Mouse (Mus musculus) neural tube, embryonic 10.5 days (tissue): Measurements from ENCODE around the gene Dync1li1.
"Not testable (repeated sequence)": the region's sequence is repeated elsewhere in the genome, so short reads cannot be mapped to it uniquely, and the experiment has no call there.

Experiments used
- DNase-seq: peaks from one replicate; pipeline ENCODE4 v3.0.0-alpha.2; 2017; ENCODE audit warnings: low spot score; ENCODE audit errors: extremely low spot score

Gene Dync1li1

DNA sequence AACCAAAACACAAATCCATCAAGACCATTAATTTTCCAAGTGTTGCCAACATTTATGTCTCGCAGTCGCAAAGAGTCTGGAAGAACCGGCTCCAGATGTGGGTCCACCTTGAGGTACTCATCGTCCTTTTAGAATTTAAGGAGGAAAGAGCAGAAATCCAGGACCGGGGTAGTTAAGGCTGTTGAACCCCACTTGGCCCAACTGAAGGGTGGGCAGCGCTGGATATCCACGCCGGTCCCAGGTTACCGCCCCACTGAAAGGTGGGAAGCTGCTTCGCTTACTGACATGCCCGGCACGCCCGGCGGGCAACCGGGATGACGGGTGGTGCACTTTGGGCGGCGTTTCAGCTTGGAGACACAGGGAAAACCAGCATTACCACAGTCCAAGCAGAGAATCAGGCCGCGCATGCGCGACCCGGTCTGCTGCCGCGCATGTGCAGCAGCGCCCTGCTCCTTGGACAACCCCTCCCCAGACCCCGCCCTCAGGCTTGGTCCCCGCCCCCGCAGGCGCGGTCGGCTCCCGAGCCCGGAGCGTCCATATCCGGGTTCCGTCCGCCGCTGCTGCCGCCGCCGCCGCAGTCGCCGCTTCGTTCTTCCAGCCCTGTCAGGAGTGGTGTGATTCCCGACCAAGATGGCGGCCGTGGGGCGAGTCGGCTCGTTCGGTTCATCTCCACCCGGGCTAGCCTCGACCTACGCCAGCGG is at the start of gene Dync1li1:
TSS of gene Dync1li1 (plus strand) at position 539 of the 701 bp plus-strand sequence.
- peak; percentile 98 for DNase-seq

DNA sequence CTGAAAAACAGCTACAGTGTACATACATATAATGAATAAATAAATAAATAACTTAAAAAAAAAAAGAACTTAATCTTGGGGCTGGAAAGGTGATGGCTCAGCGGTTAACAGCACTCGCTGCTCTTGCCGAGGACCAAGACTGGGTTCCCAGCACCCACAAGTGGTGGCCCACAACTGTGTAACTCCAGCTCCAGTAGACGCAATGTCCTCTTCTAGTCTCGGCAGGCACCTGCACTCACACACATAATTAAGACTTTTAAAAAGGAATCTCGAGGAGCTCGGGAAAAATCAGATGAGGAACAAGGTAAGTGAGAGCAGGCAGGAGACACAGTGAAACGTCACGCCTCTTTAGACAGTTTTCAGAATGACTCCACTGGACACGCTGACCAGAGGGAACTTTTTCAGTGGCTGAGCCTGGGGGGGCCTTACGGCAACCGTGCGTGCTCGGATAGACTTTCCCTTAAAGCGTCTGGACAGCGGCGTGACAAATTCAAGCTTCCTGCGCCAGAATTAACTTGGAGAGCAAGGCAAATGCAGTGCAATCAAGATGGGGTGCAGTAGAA is 49.3 kb upstream of the Dync1li1 start:
- no peak for DNase-seq

GRCm38 (mm10) chr9:114639839-114640646 is 48.5 kb upstream of the Dync1li1 start, which contains the start of gene Cnot10:
TSS of gene Cnot10 (minus strand) at chr9:114640184.
- peak; percentile 99 for DNase-seq

GRCm38 (mm10) chr9:114646556-114647505 is 41.8 kb upstream of the Dync1li1 start:
- DNase-seq = no peak

GRCm38 (mm10) chr9:114647506-114648432 is 40.8 kb upstream of the Dync1li1 start:
- no peak for DNase-seq

GRCm38 (mm10) chr9:114648472-114648871 is 40.1 kb upstream of the Dync1li1 start:
- DNase-seq = not testable (repeated sequence)

DNA sequence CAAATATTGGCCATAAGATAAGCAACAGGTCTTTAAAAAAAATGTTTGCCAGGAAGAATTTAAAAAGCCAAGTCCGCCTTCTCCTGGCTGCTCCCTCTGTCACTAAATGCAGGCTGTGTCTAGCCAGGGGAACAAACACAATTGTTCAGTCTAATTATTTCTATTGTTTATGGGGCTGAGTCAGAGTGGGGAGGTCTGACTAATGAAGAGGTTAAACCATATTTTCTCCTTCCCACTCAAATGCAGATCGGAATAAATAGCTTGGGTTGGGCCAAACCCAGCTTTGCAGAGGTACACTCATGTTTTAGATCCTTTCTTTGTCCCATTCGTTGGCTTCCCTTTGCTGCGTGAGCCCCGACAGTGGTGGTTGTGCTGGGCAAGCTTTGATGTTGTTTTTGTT is 39.2 kb upstream of the Dync1li1 start:
- no peak for DNase-seq

DNA sequence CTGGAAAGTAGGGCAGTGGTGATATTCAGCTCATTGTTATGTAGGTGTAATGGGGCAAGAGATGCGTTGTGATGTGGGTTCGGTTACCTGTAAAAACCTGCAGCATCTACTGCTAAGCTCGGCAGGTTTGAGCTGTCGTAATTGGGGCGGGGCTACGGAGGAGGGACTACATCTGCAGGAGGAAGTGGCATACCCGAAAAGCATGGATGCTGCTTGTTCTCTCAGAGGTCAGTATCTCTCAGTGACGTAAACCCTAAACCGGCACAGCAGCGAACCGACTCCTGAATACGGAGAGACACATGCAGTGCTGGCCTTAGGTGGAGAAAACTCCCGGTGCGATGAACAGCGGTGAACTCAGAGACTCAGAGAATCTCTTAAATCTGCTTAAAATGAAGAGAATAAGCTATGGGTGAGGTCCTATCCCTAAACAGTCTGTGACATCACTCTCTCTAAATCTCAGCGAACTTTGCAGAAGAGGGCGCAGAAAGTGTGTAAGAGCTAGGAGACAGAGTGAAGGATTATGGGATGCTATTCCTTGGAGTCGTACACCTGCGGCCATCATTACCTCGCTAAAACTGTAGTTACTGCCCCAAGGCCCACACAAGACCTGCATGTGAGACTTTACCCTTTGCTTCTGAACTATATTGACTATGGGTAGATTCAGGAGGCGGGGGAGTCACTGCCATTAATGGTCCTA is 37.5 kb upstream of the Dync1li1 start:
- DNase-seq = no peak

- no peak for DNase-seq
These were observed 33.2 kb upstream of the Dync1li1 start for GRCm38 (mm10) chr9:114655356-114655755.

- DNase-seq = no peak
These were observed 31.9 kb upstream of the Dync1li1 start for GRCm38 (mm10) chr9:114656701-114657100.

GRCm38 (mm10) chr9:114660506-114660905 is 28.1 kb upstream of the Dync1li1 start:
- DNase-seq = no peak

DNA sequence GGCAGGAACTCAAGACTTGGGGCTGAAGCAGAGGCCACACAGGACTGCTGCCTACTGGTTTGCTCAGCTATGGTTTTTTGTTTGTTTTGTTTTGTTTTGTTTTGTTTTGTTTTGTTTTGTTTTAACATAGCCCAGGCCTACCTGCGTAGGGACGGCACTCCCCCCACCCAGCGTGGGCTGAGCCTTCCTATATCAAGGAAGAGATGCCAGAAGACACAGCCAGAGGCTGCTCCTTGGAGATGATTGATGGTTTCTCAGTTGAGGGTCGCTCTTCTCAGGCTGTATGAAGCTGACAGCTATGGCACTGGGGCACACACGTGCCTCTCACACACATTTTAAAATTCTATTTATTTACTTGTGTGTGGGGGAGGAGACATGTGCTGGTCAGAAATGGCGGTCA is 27.6 kb upstream of the Dync1li1 start:
- no peak for DNase-seq

DNA sequence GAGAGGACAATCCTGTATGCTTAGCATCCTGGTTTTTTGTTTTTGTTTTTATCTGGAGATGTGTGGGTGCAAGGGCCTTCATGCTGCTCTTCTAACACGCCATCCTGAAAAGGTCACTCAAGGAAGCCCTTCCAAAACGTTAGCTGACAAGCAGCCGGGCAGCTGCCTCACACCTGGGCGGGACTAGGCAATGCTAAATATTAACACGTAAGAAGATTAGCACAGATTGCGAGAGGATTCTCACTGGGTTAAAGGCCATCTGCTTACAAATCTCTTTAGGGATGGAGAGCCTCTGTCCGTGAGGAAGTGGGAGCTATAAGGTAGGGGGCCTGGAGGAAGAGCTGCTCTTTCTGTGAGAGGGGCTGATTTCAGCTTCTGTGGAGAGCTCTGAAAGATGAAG is 26.6 kb upstream of the Dync1li1 start:
- no peak for DNase-seq

- no peak for DNase-seq
These were observed 24.8 kb upstream of the Dync1li1 start for GRCm38 (mm10) chr9:114663782-114664181.

DNA sequence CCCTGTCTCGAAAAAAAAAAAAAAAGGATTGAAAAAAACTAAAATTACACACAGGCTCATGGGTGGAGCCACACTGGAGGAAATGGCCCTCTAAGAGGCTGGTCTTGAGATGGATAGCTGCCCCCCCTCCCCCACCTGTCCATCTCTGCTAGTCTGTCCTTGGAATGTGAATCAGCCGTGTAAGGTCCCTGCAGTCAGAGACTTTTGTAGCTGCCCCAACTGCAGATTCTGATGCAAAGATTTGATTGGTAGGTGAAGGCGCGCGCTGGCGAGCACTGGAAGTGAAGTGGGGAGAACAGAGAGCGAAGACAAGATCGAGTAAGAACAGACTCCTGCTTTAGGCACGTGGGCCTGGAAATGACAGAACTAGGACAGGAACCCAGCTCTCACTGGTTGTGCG is 21.7 kb upstream of the Dync1li1 start:
- no peak for DNase-seq

GRCm38 (mm10) chr9:114668047-114668446 is 20.5 kb upstream of the Dync1li1 start:
- DNase-seq = no peak

- no peak for DNase-seq
These were observed 19.6 kb upstream of the Dync1li1 start for GRCm38 (mm10) chr9:114669011-114669410.

GRCm38 (mm10) chr9:114671946-114672345 is 16.6 kb upstream of the Dync1li1 start:
- no peak for DNase-seq
